Mouse (Mus musculus) hindbrain, embryonic 10.5 days (tissue): ENCODE results near the gene Scel. TPM values are rescaled to one million over a fixed set of nuclear protein-coding genes. Genes with fewer than 3 reads are reported as not detected.

ENCODE experiments used
- DNase-seq: peaks from one replicate; pipeline ENCODE4 v3.0.0-alpha.2; 2017; ENCODE audit warnings: low spot score
- H3K27ac ChIP-seq: fragments of 300-500 bp; sonication (generic); 2 replicates; pipeline ENCODE4 v1.5.1; 2016; ENCODE audit warnings: mild to moderate bottlenecking, moderate library complexity
- H3K27me3 ChIP-seq: fragments of 300-500 bp; sonication (generic); 2 replicates; pipeline ENCODE4 v1.6.1; 2016; ENCODE audit warnings: mild to moderate bottlenecking; ENCODE audit not compliant: poor library complexity, insufficient read depth, severe bottlenecking
- H3K36me3 ChIP-seq: fragments of 300-500 bp; sonication (generic); 2 replicates; pipeline ENCODE4 v1.6.1; 2016; ENCODE audit warnings: mild to moderate bottlenecking, moderate library complexity
- H3K4me1 ChIP-seq: fragments of 300-500 bp; sonication (generic); replicated peaks from 2 replicates; pipeline ENCODE4 v1.6.1; 2016; ENCODE audit warnings: mild to moderate bottlenecking
- H3K4me3 ChIP-seq: fragments of 300-500 bp; sonication (generic); 2 replicates; pipeline ENCODE4 v1.5.1; 2016; ENCODE audit warnings: mild to moderate bottlenecking, moderate library complexity
- H3K9me3 ChIP-seq: fragments of 300-500 bp; sonication (generic); 2 replicates; pipeline ENCODE4 v1.6.1; 2016; ENCODE audit warnings: mild to moderate bottlenecking, moderate library complexity
- WGBS: fragments of 180-500 bp; shearing (Covaris S2); methylation state at CpG from one replicate; pipeline ENCODE4 v1.1.7; 2016; 5-methylcytosine and 5-hydroxymethylcytosine counted together
- polyA plus RNA-seq: library from polyadenylated mRNA; unstranded; fragments of >200 nt; fragmentation: Nextera tagmentation; extraction: Ambion mirVana; gene quantifications from 2 replicates; pipeline ENCODE4 v1.2.1, GENCODE M21; 2016

Gene Scel
- polyA plus RNA-seq, 1 experiment from 2014 or later = 0.16 TPM

DNA sequence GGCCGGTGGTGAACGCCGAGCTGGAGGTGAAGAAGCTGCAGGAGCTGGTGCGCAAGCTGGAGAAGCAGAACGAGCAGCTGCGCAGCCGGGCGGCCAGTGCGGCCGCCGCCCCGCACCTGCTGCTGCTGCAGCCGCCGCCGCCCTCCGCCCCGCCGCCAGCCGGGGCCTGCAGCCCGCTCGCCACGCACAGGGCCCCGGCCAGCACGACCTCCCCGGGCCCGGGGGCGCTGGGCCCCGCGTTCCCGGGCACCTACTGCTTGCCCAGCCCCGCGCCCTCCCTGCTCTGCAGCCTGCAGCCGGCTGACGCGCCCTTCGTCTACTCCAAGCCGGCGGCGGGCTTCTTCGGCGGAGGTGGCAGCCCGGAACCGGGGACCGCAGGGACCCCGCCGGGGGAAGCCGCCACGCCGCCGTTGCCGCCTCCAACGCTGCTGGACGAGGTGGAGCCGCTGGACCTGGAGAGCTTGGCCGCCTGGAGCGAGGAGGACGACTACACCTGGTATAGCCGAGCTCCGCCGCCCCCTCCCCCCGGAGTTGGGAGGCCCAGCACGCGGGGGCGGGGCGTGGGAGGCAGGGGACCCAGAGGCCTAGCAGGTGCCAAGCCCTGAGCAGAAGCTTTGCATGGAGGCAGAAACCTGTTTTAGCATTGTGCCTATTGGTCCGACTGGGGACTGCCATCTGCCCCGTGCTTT is 137.4 kb downstream of the Scel start:
- H3K4me3 ChIP-seq = peak overlapping the region; percentile 97
- H3K9me3 ChIP-seq = no peaks in the 10 kb centered on the region
- peaks cover 70% of the 10 kb centered on the region for H3K4me1 ChIP-seq
- peak; percentile 72 for DNase-seq
- H3K27me3 ChIP-seq = no peaks in the 10 kb centered on the region
- H3K27ac ChIP-seq = peak overlapping the region; percentile 98
- H3K36me3 ChIP-seq = no peaks in the 10 kb centered on the region
- WGBS = 1% methylated on average over 67 of the region's 67 CpGs

DNA sequence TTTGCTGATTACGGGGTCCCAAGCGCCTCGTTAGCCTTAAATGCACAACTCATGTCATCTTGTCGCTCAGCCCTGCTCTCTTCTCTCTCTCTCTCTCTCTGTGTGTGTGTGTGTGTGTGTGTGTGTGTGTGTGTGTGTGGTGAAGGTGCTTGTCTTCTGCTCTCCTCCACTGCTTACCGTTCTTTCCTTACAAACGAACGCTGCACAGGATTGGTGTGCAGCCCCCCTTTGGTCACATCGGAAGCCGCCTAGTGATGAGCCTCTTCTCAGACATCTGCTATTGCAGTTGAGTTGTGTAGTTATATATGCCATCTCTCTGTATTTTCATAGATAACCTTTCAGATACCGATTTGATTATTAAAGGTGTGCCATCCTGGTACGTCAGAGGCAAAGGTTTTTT is 138.0 kb downstream of the Scel start:
- Histone ChIP-seq H3K36me3 (no peaks in the 10 kb centered on the region), H3K27ac (peak overlapping the region; percentile 98), H3K4me1 (peaks cover 76% of the 10 kb centered on the region), H3K4me3 (peak overlapping the region; percentile 97), H3K9me3 (no peaks in the 10 kb centered on the region), H3K27me3 (no peaks in the 10 kb centered on the region)
- DNase-seq = no peak
- WGBS = 5% methylated on average over 11 of the region's 11 CpGs

DNA sequence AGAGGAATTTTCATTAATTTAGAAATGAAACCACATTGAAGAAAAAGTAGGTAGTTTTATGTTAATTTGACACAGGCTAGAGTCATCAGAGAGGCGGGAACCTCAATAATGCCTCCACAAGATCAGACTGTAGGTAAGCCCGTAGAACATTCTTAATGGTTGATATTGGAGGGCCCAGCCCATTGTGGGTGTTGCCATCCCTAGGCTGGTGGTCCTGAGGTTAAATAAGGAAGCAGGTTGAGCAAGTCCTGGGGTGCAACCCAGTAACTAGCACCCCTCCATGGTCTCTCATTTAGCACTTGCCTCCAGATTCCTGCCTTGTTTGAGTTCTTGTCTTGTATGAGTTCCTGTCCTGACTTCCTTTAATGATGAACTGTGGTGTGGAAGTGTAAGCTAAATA is 138.4 kb downstream of the Scel start:
- H3K4me1 ChIP-seq = peaks cover 80% of the 10 kb centered on the region
- no peaks in the 10 kb centered on the region for H3K27me3 ChIP-seq
- no peak overlapping the region for H3K27ac ChIP-seq
- WGBS = 57% methylated on average over 2 of the region's 2 CpGs
- H3K36me3 ChIP-seq = no peaks in the 10 kb centered on the region
- peak overlapping the region; percentile 97 for H3K4me3 ChIP-seq
- H3K9me3 ChIP-seq = no peaks in the 10 kb centered on the region
- DNase-seq = no peak

DNA sequence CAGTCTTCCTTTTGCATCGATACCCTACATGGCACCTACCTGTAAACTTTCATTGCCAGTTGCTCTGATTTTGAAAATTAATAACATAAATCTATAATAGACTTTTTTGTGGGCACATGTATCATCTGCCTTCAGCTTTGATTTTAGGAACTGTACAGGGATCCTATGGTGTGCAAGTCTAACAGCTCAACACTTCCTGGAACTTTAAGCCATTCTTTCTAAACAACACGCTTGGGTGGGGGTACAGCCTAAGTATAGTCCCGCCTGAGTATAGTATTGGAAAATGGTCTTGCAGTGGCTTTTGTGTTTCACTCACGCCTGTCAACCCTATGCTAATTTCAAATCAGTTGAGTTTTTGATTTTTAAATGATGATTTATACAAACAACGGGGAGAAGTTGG is 139.4 kb downstream of the Scel start:
- DNase-seq = no peak
- Histone ChIP-seq H3K27ac (no peak overlapping the region), H3K36me3 (peaks cover 9% of the 10 kb centered on the region), H3K4me1 (peaks cover 74% of the 10 kb centered on the region), H3K9me3 (no peaks in the 10 kb centered on the region), H3K4me3 (peak overlapping the region; percentile 97; the same call in 1 of the 2 replicates), H3K27me3 (no peaks in the 10 kb centered on the region)
- WGBS = 81% methylated on average over 5 of the region's 5 CpGs

DNA sequence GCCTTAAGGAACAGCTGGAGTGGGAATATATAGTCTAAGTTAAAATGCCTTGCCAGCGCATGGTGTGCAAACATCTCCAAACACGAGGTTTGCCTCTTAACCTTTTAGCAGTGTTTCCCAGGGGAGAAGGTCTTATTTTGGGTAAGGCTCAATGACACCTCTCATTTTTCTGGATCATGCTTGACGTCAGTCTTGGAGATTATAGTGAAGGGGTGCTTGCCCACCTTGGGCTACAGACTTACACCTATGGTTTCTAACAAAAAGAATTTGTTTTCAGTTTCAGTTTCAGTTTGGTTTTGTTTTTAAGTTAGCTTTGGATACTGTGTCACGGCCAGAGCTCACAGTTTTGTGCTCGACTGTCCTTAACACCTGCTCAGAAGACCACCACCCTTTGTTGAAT is 140.7 kb downstream of the Scel start:
- Histone ChIP-seq H3K27ac (no peak overlapping the region), H3K4me1 (peaks cover 63% of the 10 kb centered on the region), H3K27me3 (no peaks in the 10 kb centered on the region), H3K4me3 (no peak overlapping the region), H3K9me3 (no peaks in the 10 kb centered on the region), H3K36me3 (peaks cover 22% of the 10 kb centered on the region)
- 70% methylated on average over 5 of the region's 5 CpGs for WGBS
- no peak for DNase-seq

DNA sequence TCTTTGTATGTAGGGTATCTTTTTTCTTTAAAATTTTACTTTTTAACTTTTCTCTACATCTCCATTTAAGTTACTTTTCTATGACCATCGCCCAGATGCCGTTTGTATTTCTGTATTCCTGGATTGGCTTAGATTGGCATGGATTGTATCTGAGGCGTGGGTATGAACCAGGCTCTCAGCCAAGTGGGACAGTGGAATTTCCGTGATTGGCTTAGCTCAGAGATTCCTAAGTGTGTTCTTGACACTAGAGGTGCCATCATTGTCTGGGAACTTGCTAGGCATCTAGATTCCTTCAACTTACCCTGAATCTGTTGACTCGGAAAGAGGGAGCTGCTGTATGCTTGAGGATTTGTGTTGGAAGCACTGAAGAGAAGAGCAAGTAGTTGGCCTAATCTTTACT is 142.3 kb downstream of the Scel start:
- H3K9me3 ChIP-seq = no peaks in the 10 kb centered on the region
- DNase-seq = no peak
- WGBS = 80% methylated on average over 5 of the region's 5 CpGs

DNA sequence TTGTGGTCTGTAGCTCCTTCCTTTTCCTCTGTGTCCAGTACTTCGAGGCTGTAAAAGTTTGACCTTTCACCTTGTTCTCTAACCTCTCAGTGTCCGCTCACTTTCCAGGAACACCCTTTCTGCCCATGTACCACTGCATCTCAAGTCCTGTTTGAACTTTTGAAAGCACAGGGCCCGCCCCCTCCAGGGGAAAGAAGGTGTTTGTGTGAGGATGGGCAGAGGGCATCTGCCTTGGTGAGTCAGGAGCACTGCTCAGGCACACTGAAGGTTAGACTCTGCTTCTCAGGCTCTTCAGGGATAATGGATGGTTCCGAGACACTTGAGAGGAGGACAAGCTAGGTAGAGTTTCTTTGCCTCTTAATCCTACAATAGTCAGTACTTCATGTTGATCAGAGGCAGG is 144.7 kb downstream of the Scel start:
- Histone ChIP-seq H3K4me3 (no peak overlapping the region), H3K27me3 (no peaks in the 10 kb centered on the region), H3K9me3 (no peaks in the 10 kb centered on the region), H3K4me1 (peaks cover 28% of the 10 kb centered on the region), H3K27ac (no peak overlapping the region), H3K36me3 (peaks cover 42% of the 10 kb centered on the region)
- DNase-seq = no peak
- WGBS = 81% methylated on average over 4 of the region's 4 CpGs

More for the DNA sequence above, 142.3 kb downstream of the Scel start:
- peaks cover 32% of the 10 kb centered on the region for H3K36me3 ChIP-seq
- H3K27me3 ChIP-seq = no peaks in the 10 kb centered on the region
- no peak overlapping the region for H3K27ac ChIP-seq
- H3K4me1 ChIP-seq = peaks cover 49% of the 10 kb centered on the region
- no peak overlapping the region for H3K4me3 ChIP-seq

Other genes with a start within 250 kb of the Scel start
- gene Mycbp2, start 166.5 kb upstream of the Scel start, polyA plus RNA-seq = 21.0 and 21.2 TPM in 2 replicates
- 8.2 and 13.3 TPM in 2 replicates for gene Slain1, start 136.9 kb downstream of the Scel start, polyA plus RNA-seq